Mouse (Mus musculus) brain, embryonic 14.5 days (tissue): ENCODE results near the gene Tmem94.

Experiments used
- CTCF ChIP-seq: fragments of 200-500 bp; IDR thresholded peaks from 2 replicates; pipeline ENCODE4 v1.5.1; 2012; ENCODE audit warnings: inconsistent platforms, mild to moderate bottlenecking, moderate library complexity, borderline replicate concordance; ENCODE audit not compliant: insufficient read depth, insufficient read length; ENCODE audit errors: extremely low read depth
- POLR2A ChIP-seq: fragments of 200-500 bp; IDR thresholded peaks from 2 replicates; pipeline ENCODE4 v1.6.1; 2012; ENCODE audit warnings: mild to moderate bottlenecking, inconsistent platforms, borderline replicate concordance; ENCODE audit not compliant: poor library complexity, insufficient read depth, insufficient read length, severe bottlenecking; ENCODE audit errors: extremely low read depth

DNA sequence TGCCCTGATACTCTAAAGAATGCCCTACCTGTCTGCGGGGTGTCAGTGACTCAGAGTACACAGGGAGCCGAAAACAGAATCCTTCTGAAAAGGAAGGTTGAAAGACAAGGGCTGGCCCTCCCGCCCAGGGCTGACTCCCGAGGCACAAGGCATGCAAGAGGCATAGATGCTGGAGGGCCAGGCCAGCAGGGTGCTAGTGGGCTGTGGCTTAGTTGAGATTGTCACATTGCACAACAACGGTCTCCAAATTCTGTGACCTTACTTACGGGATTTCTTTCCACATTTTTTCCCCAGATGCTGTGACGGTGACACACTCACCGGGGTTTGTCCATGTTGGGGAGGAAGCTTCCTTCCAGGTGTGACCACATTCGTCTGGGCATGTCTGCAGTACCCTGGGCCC is 11.7 kb downstream of the Tmem94 start:
- TF ChIP-seq CTCF, result no peak
- TF ChIP-seq POLR2A, result no peak
